Comparison of ENCODE assay signal across 8 mouse cellular contexts in genomic region chr7:45161612-45162473, GRCm38 (mm10). TPM values are rescaled to one million over a fixed set of nuclear protein-coding genes. Genes with fewer than 3 reads are reported as not detected.
A peak's percentile ranks its signal among the peaks of the same experiment; 100 is the strongest.
DNase-seq lines count a peak whose midpoint lies in the region; ATAC-seq and TF ChIP-seq lines count a peak whose summit lies in the region.

No protein-coding gene starts in this region.

- H3K9ac ChIP-seq in embryonic facial prominence, embryonic 11.5 days (replicated peaks; ENCODE audit: low read length), result no peak overlapping the region
- peak overlapping the region; percentile 7; the same call in 1 of the 2 replicates for H3K9ac ChIP-seq in midbrain, embryonic 12.5 days (replicated peaks)

- peaks cover 39% of the 10 kb centered on the region for H3K27me3 ChIP-seq in embryonic facial prominence, embryonic 11.5 days (ENCODE audit: control insufficient read depth, insufficient read depth, low read length)
- peaks cover 45% of the 10 kb centered on the region for H3K27me3 ChIP-seq in midbrain, embryonic 12.5 days
- peaks cover 31% of the 10 kb centered on the region for H3K27me3 ChIP-seq in small intestine, adult 2 months (ENCODE audit: control insufficient read depth, insufficient read depth, low read length)

- no peak overlapping the region for H3K27ac ChIP-seq in embryonic facial prominence, embryonic 11.5 days (replicated peaks; ENCODE audit: low read depth, low read length)
- H3K27ac ChIP-seq in midbrain, embryonic 12.5 days (replicated peaks), result no peak overlapping the region
- H3K27ac ChIP-seq in small intestine, adult 2 months (ENCODE audit: insufficient read depth, low read depth, low read length), result no peak overlapping the region

- no peak for TF ChIP-seq POLR2A in small intestine, adult 2 months (IDR thresholded peaks at IDR 0.05; ENCODE audit: low read depth, low read length)

- H3K4me2 ChIP-seq in embryonic facial prominence, embryonic 11.5 days (ENCODE audit: low read depth, low read length), result peak overlapping the region; percentile 50
- H3K4me2 ChIP-seq in midbrain, embryonic 12.5 days (replicated peaks), result peak overlapping the region; percentile 62

- ATAC-seq in embryonic facial prominence, embryonic 11.5 days (replicated peaks; ENCODE audit: insufficient number of reproducible peaks, low FRiP score, low TSS enrichment, low read depth), result peak; percentile 81
- ATAC-seq in midbrain, embryonic 12.5 days (ENCODE audit: low FRiP score, low read depth), result peak; percentile 87

- peak overlapping the region; percentile 24 for H3K4me3 ChIP-seq in embryonic facial prominence, embryonic 11.5 days (ENCODE audit: low read depth, low read length)
- H3K4me3 ChIP-seq in midbrain, embryonic 12.5 days, result peak overlapping the region; percentile 34
- H3K4me3 ChIP-seq in small intestine, adult 2 months (ENCODE audit: low read depth, low read length), result peak overlapping the region; percentile 61

- DNase-seq in 3134 (ENCODE audit: extremely low read depth, insufficient read length, low spot score), result peak; percentile 95
- DNase-seq in adrenal gland, postnatal 25 days, result peak; percentile 90
- DNase-seq in embryonic facial prominence, embryonic 11.5 days (ENCODE audit: low spot score), result peak; percentile 94
- peak; percentile 98 for DNase-seq in heart, adult 11 months
- peak; percentile 86 for DNase-seq in kidney, adult 11 months
- peak; percentile 97 for DNase-seq in left cerebral cortex, postnatal 4 days

- intact Hi-C loops in left cerebral cortex, postnatal 4 days (cut with DNase I), result loop anchor here (5.0 kb wide), 1 partner anchor 135 kb away; no protein-coding TSS in a partner anchor

- peaks cover 4% of the 10 kb centered on the region; the same call in 1 of the 2 replicates for H3K4me1 ChIP-seq in embryonic facial prominence, embryonic 11.5 days (ENCODE audit: control insufficient read depth, insufficient read depth, low read length)
- peaks cover 20% of the 10 kb centered on the region for H3K4me1 ChIP-seq in midbrain, embryonic 12.5 days
- no peaks in the 10 kb centered on the region; the same call in 1 of the 2 replicates for H3K4me1 ChIP-seq in small intestine, adult 2 months (ENCODE audit: control insufficient read depth, insufficient read depth, insufficient read length, low read length)

- H3K36me3 ChIP-seq in embryonic facial prominence, embryonic 11.5 days (replicated peaks; ENCODE audit: control insufficient read depth, insufficient read depth, low read depth, low read length), result no peaks in the 10 kb centered on the region; the same call in 1 of the 2 replicates
- peaks cover 17% of the 10 kb centered on the region for H3K36me3 ChIP-seq in midbrain, embryonic 12.5 days
- 0 out of 2 replicates have a peak, but pooled peaks cover 2% of the 10 kb centered on the region for H3K36me3 ChIP-seq in small intestine, adult 2 months (ENCODE audit: control insufficient read depth, insufficient read depth, low read length)

- peak; percentile 75 for TF ChIP-seq CTCF in small intestine, adult 2 months (IDR thresholded peaks at IDR 0.05; ENCODE audit: extremely low read depth, insufficient read length, insufficient replicate concordance, low read depth, low read length)

- no peaks in the 10 kb centered on the region; the same call in 1 of the 2 replicates for H3K9me3 ChIP-seq in embryonic facial prominence, embryonic 11.5 days (replicated peaks; ENCODE audit: control insufficient read depth, low read length)
- no peaks in the 10 kb centered on the region for H3K9me3 ChIP-seq in midbrain, embryonic 12.5 days

- 5% methylated on average over 35 of the region's 35 CpGs for WGBS in embryonic facial prominence, embryonic 11.5 days
- 5% methylated on average over 35 of the region's 35 CpGs for WGBS in midbrain, embryonic 12.5 days
- 4% methylated on average over 35 of the region's 35 CpGs for WGBS in small intestine, adult 2 months

RNA-seq across cellular contexts. Expression of gene Slc17a7, which starts 1.9 kb away (rescaled TPM):
- 0.15 and 0.33 TPM in 2 replicates for total RNA-seq in adrenal gland, postnatal 25 days (2021)
- 1.1 and 1.6 TPM in 2 replicates for polyA plus RNA-seq in embryonic facial prominence, embryonic 11.5 days (2014; fragmentation: Nextera tagmentation; extraction: Ambion mirVana)
- 100 to 1,000 TPM; 267 to 292 TPM for total RNA-seq in left cerebral cortex, postnatal 4 days (2021)
- polyA plus RNA-seq in midbrain, embryonic 12.5 days (2016; fragmentation: Nextera tagmentation; extraction: Ambion mirVana), result 0.61 and 1.0 TPM in 2 replicates
- 0.03 and 0.09 TPM in 2 replicates for polyA plus RNA-seq in small intestine, adult 2 months (2012; rRNA removed)

RNA-seq across cellular contexts. Expression of gene Aldh16a1, which starts 7.5 kb away (rescaled TPM):
- 79.2 and 106 TPM in 2 replicates for total RNA-seq in adrenal gland, postnatal 25 days (2021)
- 32.3 and 39.1 TPM in 2 replicates for polyA plus RNA-seq in embryonic facial prominence, embryonic 11.5 days (2014; fragmentation: Nextera tagmentation; extraction: Ambion mirVana)
- total RNA-seq in left cerebral cortex, postnatal 4 days (2021), result 10 to 100 TPM; 16.7 to 16.9 TPM
- 38.0 and 39.4 TPM in 2 replicates for polyA plus RNA-seq in midbrain, embryonic 12.5 days (2016; fragmentation: Nextera tagmentation; extraction: Ambion mirVana)
- polyA plus RNA-seq in small intestine, adult 2 months (2012; rRNA removed), result 133 and 253 TPM in 2 replicates

RNA-seq across cellular contexts. Expression of gene Pih1d1, which starts 7.7 kb away (rescaled TPM):
- total RNA-seq in adrenal gland, postnatal 25 days (2021), result 61.7 and 74.3 TPM in 2 replicates
- 102 and 104 TPM in 2 replicates for polyA plus RNA-seq in embryonic facial prominence, embryonic 11.5 days (2014; fragmentation: Nextera tagmentation; extraction: Ambion mirVana)
- total RNA-seq in left cerebral cortex, postnatal 4 days (2021), result 100 to 1,000 TPM; 100 to 101 TPM
- polyA plus RNA-seq in midbrain, embryonic 12.5 days (2016; fragmentation: Nextera tagmentation; extraction: Ambion mirVana), result 92.3 and 103 TPM in 2 replicates
- polyA plus RNA-seq in small intestine, adult 2 months (2012; rRNA removed), result 25.3 and 48.5 TPM in 2 replicates

RNA-seq across cellular contexts. Expression of gene Gfy, which starts 17.5 kb away (rescaled TPM):
- not detected in 2 replicates for total RNA-seq in adrenal gland, postnatal 25 days (2021)
- polyA plus RNA-seq in embryonic facial prominence, embryonic 11.5 days (2014; fragmentation: Nextera tagmentation; extraction: Ambion mirVana), result 0.52 and 0.81 TPM in 2 replicates
- under 1 TPM in 1 of 2 experiments, not detected in 1; 0.38 TPM for total RNA-seq in left cerebral cortex, postnatal 4 days (2021)
- polyA plus RNA-seq in midbrain, embryonic 12.5 days (2016; fragmentation: Nextera tagmentation; extraction: Ambion mirVana), result not detected in 2 replicates
- not detected in 2 replicates for polyA plus RNA-seq in small intestine, adult 2 months (2012; rRNA removed)

RNA-seq across cellular contexts. Expression of gene Pth2, which starts 19.0 kb away (rescaled TPM):
- total RNA-seq in adrenal gland, postnatal 25 days (2021), result not detected in 2 replicates
- not detected in 2 replicates for polyA plus RNA-seq in embryonic facial prominence, embryonic 11.5 days (2014; fragmentation: Nextera tagmentation; extraction: Ambion mirVana)
- total RNA-seq in left cerebral cortex, postnatal 4 days (2021), result not detected
- polyA plus RNA-seq in midbrain, embryonic 12.5 days (2016; fragmentation: Nextera tagmentation; extraction: Ambion mirVana), result 1.3 and 2.4 TPM in 2 replicates
- not detected in 2 replicates for polyA plus RNA-seq in small intestine, adult 2 months (2012; rRNA removed)
